Mouse (Mus musculus) limb, embryonic 14.5 days (tissue): ENCODE results near the gene Mccc2. TPM values are rescaled to one million over a fixed set of nuclear protein-coding genes. Genes with fewer than 3 reads are reported as not detected.

Experiments used
- ATAC-seq: fragments of 200-750 bp; cut with Nextera tagmentation; 2 replicates; pipeline ENCODE4 v1.8.0; 2017; ENCODE audit warnings: low read depth, moderate number of reproducible peaks, moderate TSS enrichment; ENCODE audit not compliant: low FRiP score
- DNase-seq: peaks from one replicate; pipeline ENCODE4 v3.0.0-alpha.2; 2015; ENCODE audit warnings: low spot score
- H3K27ac ChIP-seq: fragments of 300-500 bp; sonication (generic); replicated peaks from 2 replicates; pipeline ENCODE4 v1.5.1; 2014; ENCODE audit warnings: low read depth, mild to moderate bottlenecking, low read length, moderate library complexity, mixed read lengths
- H3K27me3 ChIP-seq: fragments of 300-500 bp; sonication (generic); 2 replicates; pipeline ENCODE4 v1.6.1; 2014; ENCODE audit warnings: low read length, mixed read lengths; ENCODE audit not compliant: control insufficient read depth, insufficient read depth
- H3K36me3 ChIP-seq: fragments of 300-500 bp; sonication (generic); 2 replicates; pipeline ENCODE4 v1.6.1; 2014; ENCODE audit warnings: mild to moderate bottlenecking, low read length, moderate library complexity, mixed read lengths; ENCODE audit not compliant: control insufficient read depth, insufficient read depth
- H3K4me1 ChIP-seq: fragments of 300-500 bp; sonication (generic); 2 replicates; pipeline ENCODE4 v1.6.1; 2014; ENCODE audit warnings: antibody characterized with exemption, low read length, mixed read lengths; ENCODE audit not compliant: control insufficient read depth, insufficient read depth
- H3K4me2 ChIP-seq: fragments of 300-500 bp; sonication (generic); replicated peaks from 2 replicates; pipeline ENCODE4 v1.6.1; 2014; ENCODE audit warnings: low read depth, mild to moderate bottlenecking, low read length, moderate library complexity; ENCODE audit not compliant: severe bottlenecking
- H3K4me3 ChIP-seq: fragments of 300-500 bp; sonication (generic); replicated peaks from 2 replicates; pipeline ENCODE4 v1.5.1; 2014; ENCODE audit warnings: low read length
- H3K9ac ChIP-seq: fragments of 300-500 bp; sonication (generic); 2 replicates; pipeline ENCODE4 v1.6.1; 2014; ENCODE audit warnings: mild to moderate bottlenecking, low read depth, low read length, moderate library complexity; ENCODE audit not compliant: severe bottlenecking
- H3K9me3 ChIP-seq: fragments of 300-500 bp; sonication (generic); 2 replicates; pipeline ENCODE4 v1.6.1; 2016; ENCODE audit warnings: low read length; ENCODE audit not compliant: control insufficient read depth
- POLR2A ChIP-seq: fragments of 200-500 bp; IDR thresholded peaks from 2 replicates; pipeline ENCODE4 v1.8.0; 2012; ENCODE audit warnings: inconsistent platforms, mild to moderate bottlenecking, moderate library complexity, borderline replicate concordance; ENCODE audit not compliant: insufficient read depth, insufficient read length; ENCODE audit errors: extremely low read depth
- WGBS: fragments of 180-500 bp; shearing (Covaris S2); extraction: QIAGEN DNeasy Blood & Tissue Kit; methylation state at CpG from one replicate; pipeline ENCODE4 v1.1.7; 2014; 5-methylcytosine and 5-hydroxymethylcytosine counted together
- polyA plus RNA-seq, 2 experiments: library from polyadenylated mRNA; depleted of rRNA in 1 of 2; stranded (reverse) in 1 of 2; unstranded in 1 of 2; fragments of >200 nt; fragmentation: Nextera tagmentation in 1 of 2; extraction: Ambion mirVana in 1 of 2; gene quantifications; 2 replicates each; pipeline versions ENCODE4 v1.2.1 to v1.2.3; 2012 to 2014

The Mccc2 gene
- polyA plus RNA-seq, 2 experiments = 22.4 to 42.0 TPM

DNA sequence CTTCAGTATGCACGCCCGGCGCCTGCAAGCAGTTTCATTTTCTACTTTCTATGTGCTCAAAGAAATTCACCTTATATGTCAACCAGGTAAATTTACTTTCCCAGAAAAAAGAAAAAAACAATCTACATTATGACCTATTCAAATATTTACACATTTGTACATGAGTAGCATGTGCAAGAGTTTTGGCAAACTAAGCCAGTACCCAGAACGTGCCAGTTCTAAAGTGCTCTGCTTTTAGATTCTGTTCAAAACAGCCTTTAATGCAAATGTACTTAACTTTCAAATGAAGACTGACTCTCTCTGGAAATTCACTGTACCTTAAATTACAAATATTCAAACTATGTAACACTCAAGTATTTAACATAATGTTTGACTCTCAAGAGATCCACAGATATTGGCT is 25.8 kb downstream of the Mccc2 start:
- no peak overlapping the region for H3K9ac ChIP-seq
- no peak overlapping the region for H3K27ac ChIP-seq
- H3K27me3 ChIP-seq = no peaks in the 10 kb centered on the region
- no peaks in the 10 kb centered on the region for H3K9me3 ChIP-seq
- H3K4me2 ChIP-seq = no peak overlapping the region
- no peak for DNase-seq
- no peak for TF ChIP-seq POLR2A
- peaks cover 19% of the 10 kb centered on the region for H3K36me3 ChIP-seq
- H3K4me1 ChIP-seq = no peaks in the 10 kb centered on the region
- WGBS = 92% methylated on average over 4 of the region's 4 CpGs
- no peak overlapping the region for H3K4me3 ChIP-seq
- no peak for ATAC-seq

DNA sequence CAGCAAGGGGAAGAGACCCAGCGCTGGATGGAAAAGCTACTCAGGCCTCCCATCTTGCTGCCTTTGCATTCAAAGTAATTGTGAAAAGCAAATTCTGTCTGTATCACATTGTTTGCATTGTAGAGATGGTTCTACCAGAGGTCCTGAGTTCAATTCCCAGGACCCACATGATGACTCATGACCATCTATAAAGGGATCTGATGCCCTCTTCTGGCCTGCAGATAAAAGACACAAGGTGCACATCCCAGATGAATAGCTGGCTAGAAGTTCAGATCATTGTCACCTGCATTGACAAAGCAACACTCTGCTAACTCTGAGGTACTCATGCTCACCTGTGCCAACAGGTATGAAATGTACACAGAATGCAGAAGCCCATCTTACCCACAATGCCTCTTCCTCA is 32.1 kb downstream of the Mccc2 start:
- Histone ChIP-seq H3K4me3 (no peak overlapping the region), H3K27me3 (no peaks in the 10 kb centered on the region), H3K27ac (no peak overlapping the region), H3K4me2 (no peak overlapping the region), H3K9ac (no peak overlapping the region), H3K4me1 (no peaks in the 10 kb centered on the region), H3K9me3 (no peaks in the 10 kb centered on the region), H3K36me3 (peaks cover 21% of the 10 kb centered on the region)
- no peak for TF ChIP-seq POLR2A
- ATAC-seq = no peak
- no peak for DNase-seq
- 100% methylated on average over 1 of the region's 1 CpGs for WGBS

DNA sequence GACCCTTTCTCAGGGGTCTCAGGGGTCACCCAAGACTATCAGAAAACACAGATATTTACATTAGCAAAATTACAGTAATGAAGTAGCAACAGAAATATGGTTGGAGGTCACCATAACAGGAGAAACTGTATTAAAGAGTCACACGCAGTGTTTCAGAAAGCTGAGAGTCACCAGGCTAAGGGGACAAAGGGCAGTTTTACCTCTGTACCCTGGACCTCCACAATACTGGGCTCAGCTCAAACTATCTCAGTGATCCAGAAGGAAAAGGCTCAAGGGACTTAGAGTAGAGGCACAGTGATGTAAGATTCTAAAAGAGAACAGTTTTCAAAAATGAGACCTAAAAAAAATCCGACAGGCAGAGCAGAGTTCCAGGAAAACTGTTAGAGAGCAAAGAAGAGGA is 36.0 kb downstream of the Mccc2 start:
- DNase-seq = no peak
- Histone ChIP-seq H3K27ac (no peak overlapping the region), H3K27me3 (no peaks in the 10 kb centered on the region), H3K36me3 (peaks cover 35% of the 10 kb centered on the region), H3K4me3 (no peak overlapping the region), H3K9ac (no peak overlapping the region), H3K9me3 (no peaks in the 10 kb centered on the region), H3K4me1 (no peaks in the 10 kb centered on the region), H3K4me2 (no peak overlapping the region)
- 82% methylated on average over 2 of the region's 2 CpGs for WGBS
- ATAC-seq = no peak
- TF ChIP-seq POLR2A = no peak

DNA sequence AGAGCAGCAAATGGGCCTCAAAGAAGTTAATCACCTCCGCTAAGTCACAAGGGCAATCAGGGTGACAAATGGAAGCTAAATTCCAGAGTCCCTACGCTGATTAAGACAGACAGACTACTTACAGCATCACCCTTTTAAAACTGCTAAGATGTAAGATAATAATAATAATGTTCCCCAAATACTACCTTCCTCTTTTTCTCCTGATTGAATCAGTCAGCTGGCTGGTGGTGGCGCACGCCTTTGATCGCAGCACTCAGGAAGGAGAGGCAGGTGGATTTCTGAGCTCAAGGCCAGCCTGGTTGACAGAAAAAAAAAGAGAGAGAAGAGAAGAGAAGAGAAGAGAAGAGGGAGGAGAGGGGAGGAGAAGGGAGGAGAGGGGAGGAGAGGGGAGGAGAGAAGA is 45.4 kb downstream of the Mccc2 start:
- Histone ChIP-seq H3K4me3 (no peak overlapping the region), H3K9me3 (no peaks in the 10 kb centered on the region), H3K27ac (no peak overlapping the region), H3K4me1 (no peaks in the 10 kb centered on the region), H3K27me3 (no peaks in the 10 kb centered on the region), H3K9ac (no peak overlapping the region), H3K36me3 (peaks cover 38% of the 10 kb centered on the region), H3K4me2 (no peak overlapping the region)
- 88% methylated on average over 5 of the region's 5 CpGs for WGBS
- DNase-seq (no peak), ATAC-seq (no peak)
- TF ChIP-seq POLR2A = no peak

DNA sequence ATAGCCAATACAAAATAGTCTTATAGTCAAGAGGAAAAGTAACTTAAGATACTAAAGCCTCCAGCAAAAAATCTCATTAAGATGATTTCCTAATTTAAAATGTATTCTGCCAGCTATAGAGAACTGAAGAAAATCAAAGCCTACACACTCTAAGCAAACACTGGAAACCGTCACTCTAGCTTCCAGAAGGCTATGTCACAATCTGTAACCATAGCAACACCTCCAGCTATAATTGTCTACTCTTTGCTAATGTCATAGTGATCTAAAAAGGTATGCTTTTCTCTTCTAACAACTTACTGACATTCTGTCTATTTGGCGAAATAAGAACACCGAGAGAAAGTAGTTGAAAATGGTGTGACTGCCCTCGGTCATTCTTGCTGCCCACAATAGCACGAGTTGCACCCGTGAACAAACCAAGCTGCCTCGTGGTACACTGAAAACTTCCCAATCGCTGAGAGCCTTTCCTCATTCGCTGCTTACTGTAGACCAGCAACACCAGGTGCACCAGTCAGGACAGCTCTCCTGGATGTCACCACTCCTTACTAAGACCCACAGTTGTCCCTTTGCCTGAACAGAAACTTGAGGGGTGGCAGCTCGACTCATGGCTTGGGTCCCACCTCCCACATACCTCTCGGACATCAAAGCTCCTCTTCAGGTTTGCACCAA is 48.3 kb downstream of the Mccc2 start:
- Histone ChIP-seq H3K27ac (no peak overlapping the region), H3K36me3 (peaks cover 26% of the 10 kb centered on the region), H3K4me1 (no peaks in the 10 kb centered on the region), H3K4me2 (no peak overlapping the region), H3K27me3 (no peaks in the 10 kb centered on the region), H3K4me3 (no peak overlapping the region), H3K9ac (no peak overlapping the region), H3K9me3 (no peaks in the 10 kb centered on the region)
- TF ChIP-seq POLR2A = no peak
- 91% methylated on average over 11 of the region's 11 CpGs for WGBS
- DNase-seq (no peak), ATAC-seq (no peak)
